Mouse (Mus musculus) forebrain, embryonic 15.5 days (tissue): Measurements from ENCODE around the gene Ugt1a1. TPM values are rescaled to one million over a fixed set of nuclear protein-coding genes. Genes with fewer than 3 reads are reported as not detected.
A peak's percentile ranks its signal among the peaks of the same experiment; 100 is the strongest.
"Not testable (repeated sequence)": the region's sequence is repeated elsewhere in the genome, so short reads cannot be mapped to it uniquely, and the experiment has no call there.

ENCODE experiments used
- ATAC-seq: fragments of 200-750 bp; cut with Nextera tagmentation; replicated peaks from 2 replicates; pipeline ENCODE4 v1.8.0; 2017; ENCODE audit warnings: mild to moderate bottlenecking, moderate TSS enrichment, moderate library complexity
- H3K27ac ChIP-seq: fragments of 300-500 bp; sonication (generic); replicated peaks from 2 replicates; pipeline ENCODE4 v1.5.1; 2015; ENCODE audit warnings: mild to moderate bottlenecking, inconsistent platforms
- H3K27me3 ChIP-seq: fragments of 300-500 bp; sonication (generic); 2 replicates; pipeline ENCODE4 v1.6.1; 2015; ENCODE audit warnings: inconsistent platforms
- H3K36me3 ChIP-seq: fragments of 300-500 bp; sonication (generic); 2 replicates; pipeline ENCODE4 v1.6.1; 2015; ENCODE audit warnings: mild to moderate bottlenecking, inconsistent platforms
- H3K4me1 ChIP-seq: fragments of 300-500 bp; sonication (generic); 2 replicates; pipeline ENCODE4 v1.6.1; 2015; ENCODE audit warnings: inconsistent platforms
- H3K4me2 ChIP-seq: fragments of 300-500 bp; sonication (generic); replicated peaks from 2 replicates; pipeline ENCODE4 v1.6.1; 2015; ENCODE audit warnings: mild to moderate bottlenecking, inconsistent platforms
- H3K4me3 ChIP-seq: fragments of 300-500 bp; sonication (generic); 2 replicates; pipeline ENCODE4 v1.5.1; 2015; ENCODE audit warnings: mild to moderate bottlenecking, inconsistent platforms
- H3K9ac ChIP-seq: fragments of 300-500 bp; sonication (generic); replicated peaks from 2 replicates; pipeline ENCODE4 v1.6.1; 2015; ENCODE audit warnings: mild to moderate bottlenecking, inconsistent platforms
- H3K9me3 ChIP-seq: fragments of 300-500 bp; sonication (generic); 2 replicates; pipeline ENCODE4 v1.6.1; 2016; ENCODE audit warnings: inconsistent platforms
- WGBS: fragments of 180-500 bp; shearing (Covaris S2); methylation state at CpG from one replicate; pipeline ENCODE4 v1.1.7; 2015; ENCODE audit warnings: mixed read lengths; 5-methylcytosine and 5-hydroxymethylcytosine counted together
- polyA plus RNA-seq: library from polyadenylated mRNA; unstranded; fragments of >200 nt; fragmentation: Nextera tagmentation; extraction: Ambion mirVana; gene quantifications from 2 replicates; pipeline ENCODE4 v1.2.1, GENCODE M21; 2015

Gene Ugt1a1
- polyA plus RNA-seq: not detected in 2 replicates

GRCm38 (mm10) chr1:88211812-88212211 is at the start of gene Ugt1a1:
TSS of gene Ugt1a1 (plus strand) at chr1:88211959.
- Histone ChIP-seq H3K4me1 (no peaks in the 10 kb centered on the region), H3K9ac (no peak within 1 kb of the TSS), H3K4me3 (no peak within 1 kb of the TSS), H3K9me3 (peaks cover 51% of the 10 kb centered on the region), H3K27me3 (no peaks in the 10 kb centered on the region), H3K36me3 (no peaks in the 10 kb centered on the region), H3K4me2 (no peak within 1 kb of the TSS), H3K27ac (no peak within 1 kb of the TSS)
- ATAC-seq: no peak
- WGBS: 70% methylated on average over 8 of the region's 8 CpGs

- Histone ChIP-seq H3K27me3 (no peaks in the 10 kb centered on the region), H3K4me2 (no peak within 1 kb of the TSS), H3K9me3 (no peaks in the 10 kb centered on the region), H3K9ac (no peak within 1 kb of the TSS), H3K4me3 (no peak within 1 kb of the TSS), H3K4me1 (no peaks in the 10 kb centered on the region), H3K36me3 (no peaks in the 10 kb centered on the region), H3K27ac (no peak within 1 kb of the TSS)
- ATAC-seq: no peak
- WGBS: 84% methylated on average over 5 of the region's 5 CpGs
These were observed 46.0 kb upstream of the Ugt1a1 start, which contains the start of gene Ugt1a5 for GRCm38 (mm10) chr1:88165711-88166110. TSS of gene Ugt1a5 (plus strand) at chr1:88166012.

GRCm38 (mm10) chr1:88172190-88172589 is 39.6 kb upstream of the Ugt1a1 start:
- H3K4me3 ChIP-seq, H3K27me3 ChIP-seq, H3K9me3 ChIP-seq, H3K9ac ChIP-seq, H3K4me1 ChIP-seq, ATAC-seq, H3K36me3 ChIP-seq, H3K4me2 ChIP-seq, H3K27ac ChIP-seq: not testable (repeated sequence)
- WGBS: 96% methylated on average over 6 of the region's 7 CpGs

GRCm38 (mm10) chr1:88179657-88180056 is 32.1 kb upstream of the Ugt1a1 start:
- Histone ChIP-seq H3K27me3 (no peaks in the 10 kb centered on the region), H3K4me1 (no peaks in the 10 kb centered on the region), H3K9me3 (0 out of 2 replicates have a peak, but pooled peaks cover 5% of the 10 kb centered on the region), H3K4me3 (no peak overlapping the region), H3K4me2 (no peak overlapping the region), H3K27ac (no peak overlapping the region), H3K9ac (no peak overlapping the region), H3K36me3 (no peaks in the 10 kb centered on the region)
- no peak for ATAC-seq
- WGBS: 92% methylated on average over 1 of the region's 1 CpGs

GRCm38 (mm10) chr1:88186325-88186935 is 25.3 kb upstream of the Ugt1a1 start:
- no peak for ATAC-seq
- WGBS: 89% methylated on average over 5 of the region's 5 CpGs

GRCm38 (mm10) chr1:88192136-88192535 is 19.6 kb upstream of the Ugt1a1 start:
- no peak for ATAC-seq
- H3K27ac ChIP-seq: no peak overlapping the region
- no peak overlapping the region for H3K9ac ChIP-seq
- WGBS: 74% methylated on average over 3 of the region's 3 CpGs
- no peaks in the 10 kb centered on the region for H3K27me3 ChIP-seq
- H3K4me2 ChIP-seq: no peak overlapping the region
- no peaks in the 10 kb centered on the region for H3K36me3 ChIP-seq
- H3K9me3 ChIP-seq: no peaks in the 10 kb centered on the region
- no peak overlapping the region for H3K4me3 ChIP-seq
- H3K4me1 ChIP-seq: no peaks in the 10 kb centered on the region

More at GRCm38 (mm10) chr1:88186325-88186935, 25.3 kb upstream of the Ugt1a1 start:
- no peaks in the 10 kb centered on the region for H3K36me3 ChIP-seq
- H3K27ac ChIP-seq: no peak overlapping the region
- H3K4me1 ChIP-seq: no peaks in the 10 kb centered on the region
- H3K4me2 ChIP-seq: no peak overlapping the region
- no peak overlapping the region for H3K9ac ChIP-seq
- no peaks in the 10 kb centered on the region for H3K9me3 ChIP-seq
- no peak overlapping the region for H3K4me3 ChIP-seq
- H3K27me3 ChIP-seq: no peaks in the 10 kb centered on the region

- no peaks in the 10 kb centered on the region for H3K9me3 ChIP-seq
- ATAC-seq: no peak
- no peak overlapping the region for H3K9ac ChIP-seq
- no peaks in the 10 kb centered on the region for H3K27me3 ChIP-seq
- WGBS: 94% methylated on average over 1 of the region's 1 CpGs
- H3K36me3 ChIP-seq: no peaks in the 10 kb centered on the region
- H3K4me1 ChIP-seq: no peaks in the 10 kb centered on the region
- no peak overlapping the region for H3K4me3 ChIP-seq
- no peak overlapping the region for H3K27ac ChIP-seq
- no peak overlapping the region for H3K4me2 ChIP-seq
These were observed 16.1 kb upstream of the Ugt1a1 start for GRCm38 (mm10) chr1:88195687-88196086.

- Histone ChIP-seq H3K9me3 (no peaks in the 10 kb centered on the region), H3K27me3 (no peaks in the 10 kb centered on the region), H3K4me3 (no peak overlapping the region), H3K4me1 (no peaks in the 10 kb centered on the region), H3K9ac (no peak overlapping the region), H3K27ac (no peak overlapping the region), H3K36me3 (no peaks in the 10 kb centered on the region), H3K4me2 (no peak overlapping the region)
- ATAC-seq: no peak
- 76% methylated on average over 3 of the region's 3 CpGs for WGBS
These were observed 14.3 kb upstream of the Ugt1a1 start for GRCm38 (mm10) chr1:88197443-88197842.

- no peaks in the 10 kb centered on the region for H3K9me3 ChIP-seq
- ATAC-seq: no peak
- H3K27ac ChIP-seq: no peak overlapping the region
- H3K27me3 ChIP-seq: no peaks in the 10 kb centered on the region
- peaks cover 1% of the 10 kb centered on the region; the same call in 1 of the 2 replicates for H3K4me1 ChIP-seq
- no peak overlapping the region for H3K9ac ChIP-seq
- 0 out of 2 replicates have a peak, but pooled peaks cover 3% of the 10 kb centered on the region for H3K36me3 ChIP-seq
- no peak overlapping the region for H3K4me2 ChIP-seq
- 81% methylated on average over 2 of the region's 2 CpGs for WGBS
- no peak overlapping the region for H3K4me3 ChIP-seq
These were observed 11.8 kb upstream of the Ugt1a1 start for GRCm38 (mm10) chr1:88199996-88200395.

GRCm38 (mm10) chr1:88200456-88200855 is 11.3 kb upstream of the Ugt1a1 start, which contains the start of gene Ugt1a2:
TSS of gene Ugt1a2 (plus strand) at chr1:88200601.
- WGBS: 84% methylated on average over 7 of the region's 7 CpGs

GRCm38 (mm10) chr1:88205294-88205922 is 6.4 kb upstream of the Ugt1a1 start, which contains the start of gene Dnajb3:
TSS of gene Dnajb3 (minus strand) at chr1:88205782.
- Histone ChIP-seq H3K27ac (peak within 1 kb of the TSS; percentile 58; the same call in 1 of the 2 replicates), H3K36me3 (0 out of 2 replicates have a peak, but pooled peaks cover 3% of the 10 kb centered on the region), H3K4me1 (peaks cover 10% of the 10 kb centered on the region), H3K9ac (peak within 1 kb of the TSS; percentile 64), H3K4me2 (peak within 1 kb of the TSS; percentile 92), H3K4me3 (peak within 1 kb of the TSS; percentile 66), H3K27me3 (no peaks in the 10 kb centered on the region), H3K9me3 (no peaks in the 10 kb centered on the region)
- WGBS: 5% methylated on average over 59 of the region's 62 CpGs
- peak; percentile 100 for ATAC-seq

More at GRCm38 (mm10) chr1:88200456-88200855, 11.3 kb upstream of the Ugt1a1 start, which contains the start of gene Ugt1a2:
- no peaks in the 10 kb centered on the region for H3K9me3 ChIP-seq
- H3K4me1 ChIP-seq: peaks cover 6% of the 10 kb centered on the region; the same call in 1 of the 2 replicates
- H3K9ac ChIP-seq: no peak within 1 kb of the TSS
- no peak for ATAC-seq
- H3K27ac ChIP-seq: no peak within 1 kb of the TSS
- no peaks in the 10 kb centered on the region for H3K27me3 ChIP-seq
- H3K4me3 ChIP-seq: no peak within 1 kb of the TSS
- 0 out of 2 replicates have a peak, but pooled peaks cover 3% of the 10 kb centered on the region for H3K36me3 ChIP-seq
- H3K4me2 ChIP-seq: no peak within 1 kb of the TSS

GRCm38 (mm10) chr1:88206843-88207479 is 4.8 kb upstream of the Ugt1a1 start:
- H3K4me3 ChIP-seq: no peak overlapping the region
- H3K9ac ChIP-seq: no peak overlapping the region
- H3K9me3 ChIP-seq: peaks cover 7% of the 10 kb centered on the region
- H3K27me3 ChIP-seq: no peaks in the 10 kb centered on the region
- 80% methylated on average over 2 of the region's 2 CpGs for WGBS
- ATAC-seq: no peak
- H3K36me3 ChIP-seq: 0 out of 2 replicates have a peak, but pooled peaks cover 3% of the 10 kb centered on the region
- H3K27ac ChIP-seq: no peak overlapping the region
- H3K4me1 ChIP-seq: peaks cover 10% of the 10 kb centered on the region
- H3K4me2 ChIP-seq: no peak overlapping the region
